Mouse (Mus musculus) megakaryocyte, embryonic 14.5 days (primary cell): ENCODE measurements around the gene Mdm1.

Source experiments
- FLI1 ChIP-seq: IDR thresholded peaks from 2 replicates; pipeline ENCODE4 v1.6.1; 2012; ENCODE audit warnings: low read length, inconsistent platforms, mixed read lengths
- GATA1 ChIP-seq: IDR thresholded peaks from 3 replicates; pipeline ENCODE4 v1.6.1; 2012; ENCODE audit warnings: mixed read lengths, low read length, inconsistent platforms, borderline replicate concordance

DNA sequence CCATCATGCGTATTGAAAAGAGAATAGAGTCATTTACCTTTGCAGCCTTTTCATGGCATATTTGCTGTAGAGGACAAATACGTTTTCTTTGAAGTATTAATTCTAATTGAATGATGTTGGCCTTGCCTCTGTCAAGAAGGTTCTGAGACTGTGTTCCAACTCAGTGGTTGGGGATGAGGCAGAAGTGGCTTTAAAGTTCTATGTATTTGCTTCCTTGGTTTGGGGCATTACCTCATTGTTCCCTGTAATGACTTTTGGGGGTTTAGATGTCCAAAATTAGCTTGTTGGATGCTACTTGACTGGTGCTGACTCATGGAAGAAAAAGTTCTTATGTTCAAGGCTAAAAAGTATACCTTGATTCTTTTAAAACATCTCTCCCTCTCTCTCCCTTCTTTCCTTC, 40.6 kb upstream of the Mdm1 start:
- TF ChIP-seq GATA1 (no peak), FLI1 (no peak)
